Mouse (Mus musculus): ENCODE measurements at regions not wholly inside any gene's neighbourhood (a gene's known extent, or its start where the extent isn't known, plus 50 kb on each side); places are given as distances from the start of the nearest gene placed in this dataset.

DNA sequence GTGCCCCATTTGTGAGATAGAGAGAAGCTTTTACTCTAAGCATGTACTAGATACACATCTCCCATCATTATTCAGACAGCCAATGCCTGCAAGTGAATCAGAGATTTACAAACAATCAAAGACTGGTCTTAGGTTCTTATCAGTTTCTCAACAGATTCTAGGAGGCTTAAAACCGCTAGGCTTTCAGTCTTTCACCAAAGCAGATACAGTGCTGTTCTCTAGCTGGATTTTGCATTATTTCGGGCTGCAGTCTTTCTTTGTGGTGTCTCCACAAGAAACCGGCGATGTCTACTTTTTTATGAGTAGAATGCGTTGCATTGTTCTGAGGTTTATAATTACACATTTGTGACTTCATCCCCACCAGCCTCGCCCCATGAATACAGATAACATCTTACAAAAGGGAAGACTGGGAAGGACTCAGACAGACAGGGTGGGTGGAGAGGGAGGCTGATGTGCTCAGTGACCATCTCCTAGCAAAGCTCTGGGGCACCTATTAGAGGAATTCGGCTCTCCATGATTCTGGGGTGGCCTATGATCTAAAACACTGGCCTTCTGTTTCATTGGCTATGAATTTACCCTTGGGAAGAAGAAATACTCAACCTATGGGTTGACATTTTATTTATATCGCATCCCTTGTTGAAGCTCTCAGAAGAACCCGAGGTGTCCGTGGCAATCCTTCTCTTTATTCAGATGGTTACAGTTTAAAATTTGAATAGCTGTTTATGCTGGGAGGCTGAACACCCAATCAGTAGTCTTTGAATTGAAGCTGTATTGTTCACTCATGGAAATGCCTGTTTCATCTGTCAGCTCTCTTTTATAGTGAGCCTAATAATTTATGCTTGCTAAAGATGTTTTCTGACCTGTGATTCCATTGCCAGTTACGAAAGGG is 343.8 kb downstream of the Tmem161b start:
- no peak overlapping the region for H3K4me3 ChIP-seq (ENCODE audit: low read depth, low read length)
- H3K27me3 ChIP-seq (replicated peaks; ENCODE audit: insufficient read depth, low read length), result no peaks in the 10 kb centered on the region
- no peaks in the 10 kb centered on the region for H3K9me3 ChIP-seq (ENCODE audit: low read length)
- H3K27ac ChIP-seq (ENCODE audit: low read length), result no peak overlapping the region
- H3K9ac ChIP-seq (replicated peaks; ENCODE audit: low read depth), result no peak overlapping the region
- 75% methylated on average over 11 of the region's 11 CpGs for WGBS
- no peaks in the 10 kb centered on the region for H3K36me3 ChIP-seq (ENCODE audit: insufficient read depth, low read length)
- DNase-seq (ENCODE audit: low spot score), result no peak
- no peak overlapping the region for H3K4me2 ChIP-seq (replicated peaks; ENCODE audit: low read depth, low read length)
- H3K4me1 ChIP-seq (ENCODE audit: insufficient read depth, low read depth, low read length), result no peaks in the 10 kb centered on the region
- ATAC-seq, result no peak
- TF ChIP-seq EP300 (IDR thresholded peaks at IDR 0.05) (no peak), CTCF (IDR thresholded peaks at IDR 0.05) (no peak)

DNA sequence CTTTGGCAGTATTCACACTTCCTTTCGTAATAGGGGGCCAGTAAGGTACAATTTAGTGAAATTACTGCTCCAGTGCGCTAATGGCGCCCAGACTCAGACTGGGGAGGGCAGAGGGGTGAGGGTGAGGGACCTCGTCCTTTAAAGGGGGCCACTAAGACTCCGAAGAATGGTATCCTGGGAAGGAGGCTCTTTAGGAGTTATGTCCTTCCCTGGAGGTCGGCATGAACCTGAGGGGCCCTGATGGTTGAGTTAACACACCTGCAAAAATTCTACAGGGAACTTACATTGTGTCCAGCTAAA is 344.4 kb downstream of the Tmem161b start:
- Histone ChIP-seq H3K4me2 (replicated peaks; ENCODE audit: low read depth, low read length) (no peak overlapping the region), H3K9me3 (ENCODE audit: low read length) (no peaks in the 10 kb centered on the region), H3K27me3 (replicated peaks; ENCODE audit: insufficient read depth, low read length) (no peaks in the 10 kb centered on the region), H3K36me3 (ENCODE audit: insufficient read depth, low read length) (no peaks in the 10 kb centered on the region), H3K4me3 (ENCODE audit: low read depth, low read length) (no peak overlapping the region), H3K9ac (replicated peaks; ENCODE audit: low read depth) (no peak overlapping the region), H3K4me1 (ENCODE audit: insufficient read depth, low read depth, low read length) (no peaks in the 10 kb centered on the region), H3K27ac (ENCODE audit: low read length) (no peak overlapping the region)
- no peak for TF ChIP-seq CTCF (IDR thresholded peaks at IDR 0.05)
- no peak for TF ChIP-seq EP300 (IDR thresholded peaks at IDR 0.05)
- DNase-seq (ENCODE audit: low spot score) (no peak), ATAC-seq (no peak)
- 74% methylated on average over 6 of the region's 6 CpGs for WGBS

DNA sequence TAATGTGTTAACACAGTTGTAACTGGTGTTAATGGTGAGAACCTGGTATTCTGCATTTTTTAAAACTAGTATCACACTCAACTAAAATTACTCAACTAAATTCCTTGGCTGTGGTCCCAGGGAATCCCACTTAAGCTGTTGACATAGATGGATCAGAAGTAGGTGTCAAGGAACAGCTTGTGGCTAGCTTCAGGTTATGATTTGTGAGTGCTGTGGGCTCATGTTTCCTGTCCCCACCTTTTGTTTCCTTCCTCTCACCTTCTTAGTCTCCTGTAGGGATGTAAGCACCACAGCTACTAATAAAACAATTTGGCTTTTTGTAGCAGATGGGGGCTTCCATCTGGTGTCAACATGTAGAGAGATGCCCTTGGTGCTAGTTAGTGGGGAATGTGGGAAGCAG is 347.3 kb downstream of the Tmem161b start:
- no peak overlapping the region for H3K27ac ChIP-seq (ENCODE audit: low read length)
- no peak overlapping the region for H3K9ac ChIP-seq (replicated peaks; ENCODE audit: low read depth)
- H3K27me3 ChIP-seq (replicated peaks; ENCODE audit: insufficient read depth, low read length), result no peaks in the 10 kb centered on the region
- ATAC-seq (no peak), DNase-seq (ENCODE audit: low spot score) (no peak)
- no peaks in the 10 kb centered on the region for H3K9me3 ChIP-seq (ENCODE audit: low read length)
- no peak overlapping the region for H3K4me3 ChIP-seq (ENCODE audit: low read depth, low read length)
- no peaks in the 10 kb centered on the region for H3K4me1 ChIP-seq (ENCODE audit: insufficient read depth, low read depth, low read length)
- no peak for TF ChIP-seq EP300 (IDR thresholded peaks at IDR 0.05)
- TF ChIP-seq CTCF (IDR thresholded peaks at IDR 0.05), result no peak
- no peak overlapping the region for H3K4me2 ChIP-seq (replicated peaks; ENCODE audit: low read depth, low read length)
- no peaks in the 10 kb centered on the region for H3K36me3 ChIP-seq (ENCODE audit: insufficient read depth, low read length)

DNA sequence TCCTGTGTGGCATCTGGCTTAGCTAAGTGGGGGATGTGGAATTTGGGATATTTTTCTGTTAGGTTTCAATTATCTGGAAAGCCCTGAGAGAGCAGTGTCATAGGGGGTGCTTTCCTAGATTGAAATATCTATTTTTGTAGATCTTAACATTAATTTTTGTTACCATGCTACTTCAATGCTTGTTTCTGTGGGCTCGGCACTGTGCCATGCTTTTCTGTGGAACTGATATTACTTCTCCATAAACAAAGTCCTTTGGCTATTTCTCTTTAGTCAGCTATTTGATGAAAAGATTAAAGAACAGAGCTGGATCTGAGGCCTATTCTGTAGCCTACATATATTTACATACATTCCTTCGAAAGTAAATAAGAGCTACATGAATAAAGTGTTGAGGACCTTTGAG is 348.1 kb downstream of the Tmem161b start:
- H3K4me1 ChIP-seq (ENCODE audit: insufficient read depth, low read depth, low read length), result no peaks in the 10 kb centered on the region
- TF ChIP-seq CTCF (IDR thresholded peaks at IDR 0.05) (no peak), EP300 (IDR thresholded peaks at IDR 0.05) (no peak)
- H3K36me3 ChIP-seq (ENCODE audit: insufficient read depth, low read length), result no peaks in the 10 kb centered on the region
- no peak overlapping the region for H3K27ac ChIP-seq (ENCODE audit: low read length)
- H3K27me3 ChIP-seq (replicated peaks; ENCODE audit: insufficient read depth, low read length), result no peaks in the 10 kb centered on the region
- no peak overlapping the region for H3K4me3 ChIP-seq (ENCODE audit: low read depth, low read length)
- H3K9me3 ChIP-seq (ENCODE audit: low read length), result no peaks in the 10 kb centered on the region
- no peak for DNase-seq (ENCODE audit: low spot score)
- ATAC-seq, result no peak
- 67% methylated on average over 2 of the region's 2 CpGs for WGBS
- no peak overlapping the region for H3K4me2 ChIP-seq (replicated peaks; ENCODE audit: low read depth, low read length)
- H3K9ac ChIP-seq (replicated peaks; ENCODE audit: low read depth), result no peak overlapping the region

DNA sequence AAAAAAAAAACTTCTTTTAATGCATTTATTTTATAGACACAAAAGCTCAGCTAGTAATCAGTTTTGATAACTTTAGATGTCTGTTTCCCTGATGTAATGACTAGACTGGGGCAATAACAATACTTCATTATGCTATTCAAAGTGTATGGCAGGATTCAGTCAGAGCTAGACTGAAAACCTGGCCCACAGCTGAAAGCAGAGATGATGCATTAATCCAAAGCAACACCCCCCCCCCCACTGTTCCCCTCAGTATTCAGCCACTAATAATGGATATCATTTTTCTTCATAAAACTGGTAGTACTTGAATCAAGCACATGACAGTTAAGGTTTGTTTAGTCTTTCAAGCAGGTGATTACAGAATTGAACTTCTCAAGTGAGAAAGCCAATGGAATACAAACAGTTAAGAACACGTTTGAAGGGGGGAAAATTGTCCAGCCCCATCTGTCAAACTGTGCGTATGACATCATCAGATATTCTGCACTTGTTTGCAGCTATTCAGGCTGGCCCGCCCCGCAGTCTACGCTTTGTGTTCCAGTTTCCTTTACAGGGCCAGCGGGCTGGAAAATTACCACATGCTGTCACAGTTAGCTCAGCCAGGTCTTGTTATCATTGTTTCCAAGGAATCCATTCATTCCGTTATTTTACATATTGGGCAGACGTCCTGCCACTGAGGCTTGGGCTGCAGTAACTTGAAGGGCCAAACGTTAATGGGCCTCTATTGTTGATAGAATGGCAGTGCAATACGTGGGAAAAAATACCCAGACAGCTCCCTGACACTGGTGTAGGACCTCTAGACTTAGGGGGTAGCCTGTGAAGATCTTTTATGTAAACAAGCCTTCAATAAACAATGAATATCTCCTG is 349.1 kb downstream of the Tmem161b start:
- no peaks in the 10 kb centered on the region for H3K4me1 ChIP-seq (ENCODE audit: insufficient read depth, low read depth, low read length)
- H3K9me3 ChIP-seq (ENCODE audit: low read length), result no peaks in the 10 kb centered on the region
- WGBS, result 38% methylated on average over 10 of the region's 10 CpGs
- no peak overlapping the region for H3K4me2 ChIP-seq (replicated peaks; ENCODE audit: low read depth, low read length)
- no peak overlapping the region for H3K27ac ChIP-seq (ENCODE audit: low read length)
- H3K9ac ChIP-seq (replicated peaks; ENCODE audit: low read depth), result no peak overlapping the region
- no peak for TF ChIP-seq CTCF (IDR thresholded peaks at IDR 0.05)
- TF ChIP-seq EP300 (IDR thresholded peaks at IDR 0.05), result no peak
- ATAC-seq, result peak; percentile 65
- H3K27me3 ChIP-seq (replicated peaks; ENCODE audit: insufficient read depth, low read length), result no peaks in the 10 kb centered on the region
- H3K36me3 ChIP-seq (ENCODE audit: insufficient read depth, low read length), result no peaks in the 10 kb centered on the region
- peak; percentile 24 for DNase-seq (ENCODE audit: low spot score)
- no peak overlapping the region for H3K4me3 ChIP-seq (ENCODE audit: low read depth, low read length)

DNA sequence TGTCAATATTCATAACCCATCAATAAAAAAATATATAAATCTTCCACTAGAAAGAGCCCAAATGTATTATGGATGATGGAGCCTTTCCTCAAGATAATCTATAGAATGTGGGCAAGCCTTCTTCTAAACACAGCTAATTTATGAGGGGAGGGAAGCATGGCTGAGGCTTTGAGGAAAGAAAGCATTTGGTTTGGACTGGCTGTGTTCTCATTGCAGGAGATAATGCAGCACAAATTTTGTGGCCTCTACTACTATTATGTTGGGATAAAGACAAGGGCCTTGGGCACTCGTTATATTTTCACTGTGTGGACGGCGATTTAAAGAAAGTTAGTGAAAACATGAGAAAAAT is 349.7 kb downstream of the Tmem161b start:
- 94% methylated on average over 3 of the region's 3 CpGs for WGBS
- no peak for DNase-seq (ENCODE audit: low spot score)
- no peak for ATAC-seq
- TF ChIP-seq CTCF (IDR thresholded peaks at IDR 0.05), result no peak
- TF ChIP-seq EP300 (IDR thresholded peaks at IDR 0.05), result no peak
- H3K4me1 ChIP-seq (ENCODE audit: insufficient read depth, low read depth, low read length), result no peaks in the 10 kb centered on the region
- no peaks in the 10 kb centered on the region for H3K27me3 ChIP-seq (replicated peaks; ENCODE audit: insufficient read depth, low read length)
- no peaks in the 10 kb centered on the region for H3K9me3 ChIP-seq (ENCODE audit: low read length)
- H3K4me3 ChIP-seq (ENCODE audit: low read depth, low read length), result no peak overlapping the region
- H3K4me2 ChIP-seq (replicated peaks; ENCODE audit: low read depth, low read length), result no peak overlapping the region
- no peak overlapping the region for H3K9ac ChIP-seq (replicated peaks; ENCODE audit: low read depth)
- H3K27ac ChIP-seq (ENCODE audit: low read length), result no peak overlapping the region
- no peaks in the 10 kb centered on the region for H3K36me3 ChIP-seq (ENCODE audit: insufficient read depth, low read length)
